Mouse (Mus musculus) embryonic facial prominence, embryonic 12.5 days (tissue): ENCODE measurements at regions not wholly inside any gene's neighbourhood (a gene's known extent, or its start where the extent isn't known, plus 50 kb on each side); places are given as distances from the start of the nearest gene placed in this dataset.

Experiments used
- ATAC-seq: fragments of 200-750 bp; cut with Nextera tagmentation; 2 replicates; pipeline ENCODE4 v1.8.0; 2017; ENCODE audit not compliant: insufficient number of reproducible peaks, insufficient read depth, low FRiP score, low TSS enrichment
- H3K27ac ChIP-seq: fragments of 300-500 bp; sonication (generic); 2 replicates; pipeline ENCODE4 v1.5.1; 2016; ENCODE audit warnings: mild to moderate bottlenecking
- H3K27me3 ChIP-seq: fragments of 300-500 bp; sonication (generic); 2 replicates; pipeline ENCODE4 v1.6.1; 2016; ENCODE audit warnings: mild to moderate bottlenecking, moderate library complexity
- H3K36me3 ChIP-seq: fragments of 300-500 bp; sonication (generic); 2 replicates; pipeline ENCODE4 v1.6.1; 2016; ENCODE audit warnings: mild to moderate bottlenecking
- H3K4me1 ChIP-seq: fragments of 300-500 bp; sonication (generic); 2 replicates; pipeline ENCODE4 v1.6.1; 2016
- H3K4me2 ChIP-seq: fragments of 300-500 bp; sonication (generic); replicated peaks from 2 replicates; pipeline ENCODE4 v1.6.1; 2016; ENCODE audit warnings: mild to moderate bottlenecking, moderate library complexity
- H3K4me3 ChIP-seq: fragments of 300-500 bp; sonication (generic); 2 replicates; pipeline ENCODE4 v1.5.1; 2016; ENCODE audit warnings: mild to moderate bottlenecking
- H3K9ac ChIP-seq: fragments of 300-500 bp; sonication (generic); 2 replicates; pipeline ENCODE4 v1.6.1; 2016; ENCODE audit warnings: mild to moderate bottlenecking, moderate library complexity
- H3K9me3 ChIP-seq: fragments of 300-500 bp; sonication (generic); 2 replicates; pipeline ENCODE4 v1.6.1; 2016; ENCODE audit warnings: mild to moderate bottlenecking, moderate library complexity
- WGBS: fragments of 180-500 bp; shearing (Covaris S2); methylation state at CpG from one replicate; pipeline ENCODE4 v1.1.7; 2016; 5-methylcytosine and 5-hydroxymethylcytosine counted together

- no peak for ATAC-seq
- Histone ChIP-seq H3K27ac (no peak overlapping the region), H3K36me3 (no peaks in the 10 kb centered on the region), H3K27me3 (no peaks in the 10 kb centered on the region), H3K4me3 (no peak overlapping the region), H3K4me2 (no peak overlapping the region), H3K4me1 (no peaks in the 10 kb centered on the region), H3K9me3 (no peaks in the 10 kb centered on the region; the same call in 1 of the 2 replicates), H3K9ac (no peak overlapping the region)
- WGBS = 79% methylated on average over 7 of the region's 7 CpGs
These were observed 51.5 kb upstream of the Trpc7 start for GRCm38 (mm10) chr13:56947266-56947665.
